Mouse (Mus musculus): ENCODE measurements around the gene Gm7073.

DNA sequence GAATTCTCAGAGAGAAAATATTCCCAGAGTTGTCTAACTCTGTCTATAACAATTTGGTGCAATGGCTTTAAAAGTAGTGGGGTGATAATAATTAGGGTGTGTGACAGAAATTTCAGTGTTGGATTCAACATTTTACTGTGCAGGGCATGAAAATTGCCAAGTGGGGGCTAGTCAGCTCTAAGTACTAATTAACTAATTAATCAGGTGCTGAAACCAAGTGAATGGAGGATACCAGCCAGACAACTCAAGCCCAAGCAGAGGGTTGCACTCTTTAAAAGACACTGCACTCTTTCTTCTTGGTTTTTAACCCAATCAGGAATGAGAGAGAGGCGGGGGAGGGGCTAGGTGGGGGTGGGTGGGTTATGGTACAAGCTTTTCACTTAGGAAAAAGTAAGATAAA, 6.4 kb upstream of the Gm7073 start:
- TF ChIP-seq CTCF (IDR thresholded peaks at IDR 0.05; ENCODE audit: borderline replicate concordance, control insufficient read depth, extremely low read depth, insufficient read depth, low read length, poor library complexity): no peak
- no peak for TF ChIP-seq POLR2A (IDR thresholded peaks at IDR 0.05; ENCODE audit: control insufficient read depth, extremely low read depth, insufficient read depth, low read length, poor library complexity)
